Comparison of ENCODE assay signal across 9 mouse cellular contexts in genomic region chr6:39314461-39314860, GRCm38 (mm10).
"Had no signal": no experiment of that assay in that cellular context is flagged by ENCODE, and none has a peak within 500 bp of the region (broad histone marks: within the 10 kb centered on the region; RNA-seq: fewer than 3 reads in every experiment).

No protein-coding gene starts in this region.

- DNase-seq: kidney, adult 9 months; kidney, postnatal 14 days; kidney, postnatal 4 days; liver; lung, adult 2 months; lung, postnatal 36 days; thymus, adult 2 months; thymus, postnatal 14 days; thymus, postnatal 4 days had no signal
